Mouse (Mus musculus) embryonic facial prominence, embryonic 12.5 days (tissue): ENCODE data around the gene Foxp2. TPM values are rescaled to one million over a fixed set of nuclear protein-coding genes. Genes with fewer than 3 reads are reported as not detected.

Source experiments
- ATAC-seq: fragments of 200-750 bp; cut with Nextera tagmentation; 2 replicates; pipeline ENCODE4 v1.8.0; 2017; ENCODE audit not compliant: insufficient number of reproducible peaks, insufficient read depth, low FRiP score, low TSS enrichment
- H3K27ac ChIP-seq: fragments of 300-500 bp; sonication (generic); 2 replicates; pipeline ENCODE4 v1.5.1; 2016; ENCODE audit warnings: mild to moderate bottlenecking
- H3K27me3 ChIP-seq: fragments of 300-500 bp; sonication (generic); 2 replicates; pipeline ENCODE4 v1.6.1; 2016; ENCODE audit warnings: mild to moderate bottlenecking, moderate library complexity
- H3K36me3 ChIP-seq: fragments of 300-500 bp; sonication (generic); 2 replicates; pipeline ENCODE4 v1.6.1; 2016; ENCODE audit warnings: mild to moderate bottlenecking
- H3K4me1 ChIP-seq: fragments of 300-500 bp; sonication (generic); 2 replicates; pipeline ENCODE4 v1.6.1; 2016
- H3K4me2 ChIP-seq: fragments of 300-500 bp; sonication (generic); replicated peaks from 2 replicates; pipeline ENCODE4 v1.6.1; 2016; ENCODE audit warnings: mild to moderate bottlenecking, moderate library complexity
- H3K4me3 ChIP-seq: fragments of 300-500 bp; sonication (generic); 2 replicates; pipeline ENCODE4 v1.5.1; 2016; ENCODE audit warnings: mild to moderate bottlenecking
- H3K9ac ChIP-seq: fragments of 300-500 bp; sonication (generic); 2 replicates; pipeline ENCODE4 v1.6.1; 2016; ENCODE audit warnings: mild to moderate bottlenecking, moderate library complexity
- H3K9me3 ChIP-seq: fragments of 300-500 bp; sonication (generic); 2 replicates; pipeline ENCODE4 v1.6.1; 2016; ENCODE audit warnings: mild to moderate bottlenecking, moderate library complexity
- WGBS: fragments of 180-500 bp; shearing (Covaris S2); methylation state at CpG from one replicate; pipeline ENCODE4 v1.1.7; 2016; 5-methylcytosine and 5-hydroxymethylcytosine counted together
- polyA plus RNA-seq: library from polyadenylated mRNA; unstranded; fragments of >200 nt; fragmentation: Nextera tagmentation; extraction: Ambion mirVana; gene quantifications from 2 replicates; pipeline ENCODE4 v1.2.1, GENCODE M21; 2016

Foxp2 gene
- polyA plus RNA-seq, result 60.0 and 67.4 TPM in 2 replicates

GRCm38 (mm10) chr6:14901183-14901970 is at the start of gene Foxp2:
Foxp2 (plus strand) TSS chr6:14901349.
- Histone ChIP-seq H3K4me2 (peak within 1 kb of the TSS; percentile 86), H3K27me3 (no peaks in the 10 kb centered on the region), H3K9me3 (no peaks in the 10 kb centered on the region), H3K4me1 (peaks cover 22% of the 10 kb centered on the region; the same call in 1 of the 2 replicates), H3K27ac (peak within 1 kb of the TSS; percentile 94), H3K9ac (peak within 1 kb of the TSS; percentile 88), H3K36me3 (no peaks in the 10 kb centered on the region), H3K4me3 (peak within 1 kb of the TSS; percentile 76)
- under 1% methylated on average over 79 of the region's 80 CpGs for WGBS
- peak; percentile 57 for ATAC-seq

DNA sequence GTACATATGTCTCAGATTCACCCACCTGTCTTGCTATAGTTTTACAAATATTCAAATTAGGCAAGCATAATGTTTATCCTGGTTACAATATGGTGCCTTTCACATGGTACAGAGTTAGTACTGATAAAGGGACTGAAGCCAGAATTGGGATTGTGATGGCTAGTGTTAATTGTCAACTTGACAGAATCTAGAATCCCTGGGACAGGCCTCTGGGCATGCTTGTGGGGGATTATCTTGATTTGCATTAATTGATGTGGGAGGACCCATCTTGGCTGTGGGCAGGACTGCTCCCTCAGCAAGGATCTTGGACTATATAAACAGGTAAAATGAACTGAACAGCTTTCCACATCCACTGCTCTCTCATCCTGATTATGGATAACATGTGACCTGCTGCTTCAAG is 15.9 kb upstream of the Foxp2 start:
- Histone ChIP-seq H3K9me3 (no peaks in the 10 kb centered on the region), H3K4me1 (no peaks in the 10 kb centered on the region), H3K9ac (no peak overlapping the region), H3K4me2 (no peak overlapping the region), H3K36me3 (no peaks in the 10 kb centered on the region), H3K4me3 (no peak overlapping the region), H3K27me3 (no peaks in the 10 kb centered on the region), H3K27ac (no peak overlapping the region)
- ATAC-seq, result no peak

DNA sequence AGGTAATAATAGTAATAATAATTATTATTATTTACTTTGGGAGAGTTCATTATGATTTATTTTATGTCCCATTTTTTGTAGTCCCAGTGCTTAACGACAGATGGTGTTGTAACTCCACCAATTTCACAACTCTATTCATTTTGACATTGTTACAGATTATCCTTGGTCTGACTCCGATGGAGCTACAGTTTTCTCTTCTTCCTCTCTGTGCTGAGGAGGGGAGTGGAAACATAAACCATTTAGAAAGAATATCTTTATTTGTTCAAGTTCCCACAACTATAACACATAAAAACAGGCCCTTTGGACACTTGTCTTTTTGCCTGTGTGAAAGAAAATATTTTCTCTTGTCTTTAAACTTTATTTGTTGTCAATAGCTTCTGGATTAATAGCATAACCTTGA is 4.1 kb upstream of the Foxp2 start:
- no peak overlapping the region for H3K4me3 ChIP-seq
- no peaks in the 10 kb centered on the region for H3K36me3 ChIP-seq
- no peak overlapping the region for H3K27ac ChIP-seq
- peaks cover 22% of the 10 kb centered on the region; the same call in 1 of the 2 replicates for H3K4me1 ChIP-seq
- no peak overlapping the region for H3K4me2 ChIP-seq
- 1% methylated on average over 2 of the region's 2 CpGs for WGBS
- no peaks in the 10 kb centered on the region for H3K9me3 ChIP-seq
- no peak overlapping the region for H3K9ac ChIP-seq
- no peaks in the 10 kb centered on the region for H3K27me3 ChIP-seq
- no peak for ATAC-seq

- 1% methylated on average over 31 of the region's 31 CpGs for WGBS
- H3K36me3 ChIP-seq, result no peaks in the 10 kb centered on the region
- H3K4me1 ChIP-seq, result peaks cover 22% of the 10 kb centered on the region; the same call in 1 of the 2 replicates
- H3K27ac ChIP-seq, result peak overlapping the region; percentile 94
- peak overlapping the region; percentile 86 for H3K4me2 ChIP-seq
- no peaks in the 10 kb centered on the region for H3K27me3 ChIP-seq
- peak overlapping the region; percentile 28 for H3K4me3 ChIP-seq
- peak; percentile 28 for ATAC-seq
- no peaks in the 10 kb centered on the region for H3K9me3 ChIP-seq
- peak overlapping the region; percentile 44 for H3K9ac ChIP-seq
Observed at GRCm38 (mm10) chr6:14898096-14898855, 2.9 kb upstream of the Foxp2 start.

GRCm38 (mm10) chr6:14899021-14899610 is 2.0 kb upstream of the Foxp2 start:
- ATAC-seq, result no peak
- peak overlapping the region; percentile 86 for H3K4me2 ChIP-seq
- H3K9me3 ChIP-seq, result no peaks in the 10 kb centered on the region
- H3K4me3 ChIP-seq, result peak overlapping the region; percentile 76
- peak overlapping the region; percentile 88; the same call in 1 of the 2 replicates for H3K9ac ChIP-seq
- no peaks in the 10 kb centered on the region for H3K27me3 ChIP-seq
- H3K4me1 ChIP-seq, result peaks cover 22% of the 10 kb centered on the region; the same call in 1 of the 2 replicates
- H3K27ac ChIP-seq, result peak overlapping the region; percentile 94
- H3K36me3 ChIP-seq, result no peaks in the 10 kb centered on the region
- 4% methylated on average over 19 of the region's 19 CpGs for WGBS

GRCm38 (mm10) chr6:14899936-14900578 is 1.1 kb upstream of the Foxp2 start:
- peak overlapping the region; percentile 76 for H3K4me3 ChIP-seq
- H3K27ac ChIP-seq, result peak overlapping the region; percentile 94
- H3K9me3 ChIP-seq, result no peaks in the 10 kb centered on the region
- peak overlapping the region; percentile 88 for H3K9ac ChIP-seq
- H3K4me1 ChIP-seq, result peaks cover 22% of the 10 kb centered on the region; the same call in 1 of the 2 replicates
- H3K4me2 ChIP-seq, result peak overlapping the region; percentile 86
- no peaks in the 10 kb centered on the region for H3K36me3 ChIP-seq
- no peak for ATAC-seq
- H3K27me3 ChIP-seq, result no peaks in the 10 kb centered on the region
- under 1% methylated on average over 29 of the region's 29 CpGs for WGBS

GRCm38 (mm10) chr6:14900579-14901021 is 549 bp upstream of the Foxp2 start:
- Histone ChIP-seq H3K4me3 (peak overlapping the region; percentile 76), H3K27me3 (no peaks in the 10 kb centered on the region), H3K4me2 (peak overlapping the region; percentile 86), H3K36me3 (no peaks in the 10 kb centered on the region), H3K27ac (peak overlapping the region; percentile 94), H3K9me3 (no peaks in the 10 kb centered on the region), H3K9ac (peak overlapping the region; percentile 88), H3K4me1 (peaks cover 22% of the 10 kb centered on the region; the same call in 1 of the 2 replicates)
- ATAC-seq, result peak; percentile 68
- under 1% methylated on average over 20 of the region's 20 CpGs for WGBS

DNA sequence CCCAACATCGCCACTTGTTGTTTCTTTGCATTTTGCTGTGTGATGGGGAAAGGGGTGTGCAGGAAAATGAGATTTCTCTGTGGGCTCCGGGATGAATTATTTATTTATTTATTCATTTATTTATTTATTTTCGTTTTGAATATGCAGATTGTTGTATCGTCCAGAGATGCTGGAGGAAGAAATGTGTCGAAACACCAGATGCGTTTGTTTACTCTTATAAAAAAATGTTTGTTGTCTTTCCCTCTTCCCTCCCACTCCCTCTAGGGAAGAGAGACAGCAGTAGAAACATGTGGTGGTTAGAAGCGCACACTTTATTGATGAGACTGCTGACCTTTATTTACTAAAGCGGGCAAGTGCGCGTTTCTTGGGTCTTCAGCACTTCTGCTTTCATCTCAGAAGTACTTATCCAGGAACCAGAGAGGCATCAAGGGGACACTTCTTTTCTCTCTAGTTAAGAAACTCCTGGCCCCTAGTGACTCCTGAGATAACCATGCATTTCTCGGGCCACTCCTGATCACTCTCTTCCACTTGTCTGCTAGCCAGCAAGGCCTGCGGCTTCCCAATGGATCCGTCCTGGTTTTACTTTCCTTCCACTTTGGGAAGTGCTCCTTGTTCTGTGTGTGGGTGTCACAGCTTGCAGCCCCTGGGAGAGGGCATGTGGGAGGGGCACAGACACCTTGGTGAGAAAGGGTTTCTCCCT is 972 bp downstream of the Foxp2 start:
- Histone ChIP-seq H3K27ac (peak overlapping the region; percentile 94), H3K4me1 (peaks cover 22% of the 10 kb centered on the region; the same call in 1 of the 2 replicates)
- 3% methylated on average over 13 of the region's 13 CpGs for WGBS

GRCm38 (mm10) chr6:14903271-14903965 is 2.3 kb downstream of the Foxp2 start:
- ATAC-seq, result no peak
- Histone ChIP-seq H3K27me3 (no peaks in the 10 kb centered on the region), H3K4me1 (peaks cover 18% of the 10 kb centered on the region; the same call in 1 of the 2 replicates), H3K27ac (peak overlapping the region; percentile 37), H3K36me3 (no peaks in the 10 kb centered on the region), H3K9me3 (no peaks in the 10 kb centered on the region), H3K4me2 (peak overlapping the region; percentile 86), H3K9ac (peak overlapping the region; percentile 88), H3K4me3 (peak overlapping the region; percentile 76)
- WGBS, result 23% methylated on average over 5 of the region's 5 CpGs

More for the DNA sequence above, 972 bp downstream of the Foxp2 start:
- Histone ChIP-seq H3K9me3 (no peaks in the 10 kb centered on the region), H3K36me3 (no peaks in the 10 kb centered on the region), H3K4me2 (peak overlapping the region; percentile 86), H3K27me3 (no peaks in the 10 kb centered on the region), H3K9ac (peak overlapping the region; percentile 88), H3K4me3 (peak overlapping the region; percentile 76)
- ATAC-seq, result no peak

- WGBS, result 95% methylated on average over 2 of the region's 2 CpGs
Observed at GRCm38 (mm10) chr6:14915066-14915465, 13.9 kb downstream of the Foxp2 start.

More at GRCm38 (mm10) chr6:14915066-14915465, 13.9 kb downstream of the Foxp2 start:
- ATAC-seq, result no peak
- no peak overlapping the region for H3K27ac ChIP-seq
- no peaks in the 10 kb centered on the region for H3K36me3 ChIP-seq
- no peak overlapping the region for H3K4me2 ChIP-seq
- no peaks in the 10 kb centered on the region for H3K27me3 ChIP-seq
- H3K4me3 ChIP-seq, result no peak overlapping the region
- no peaks in the 10 kb centered on the region for H3K9me3 ChIP-seq
- no peaks in the 10 kb centered on the region for H3K4me1 ChIP-seq
- H3K9ac ChIP-seq, result no peak overlapping the region
